Mouse (Mus musculus) stomach, embryonic 16.5 days (tissue): ENCODE measurements around the gene Slc35e3. TPM values are rescaled to one million over a fixed set of nuclear protein-coding genes. Genes with fewer than 3 reads are reported as not detected.
A peak's percentile ranks its signal among the peaks of the same experiment; 100 is the strongest.

Experiments
- ATAC-seq: fragments of 200-750 bp; cut with Nextera tagmentation; 2 replicates; pipeline ENCODE4 v1.8.0; 2017; ENCODE audit warnings: moderate number of reproducible peaks, moderate TSS enrichment; ENCODE audit not compliant: insufficient read depth, low FRiP score
- H3K27ac ChIP-seq: fragments of 300-500 bp; sonication (generic); 2 replicates; pipeline ENCODE4 v1.5.1; 2014; ENCODE audit warnings: low read length
- H3K27me3 ChIP-seq: fragments of 300-500 bp; sonication (generic); 2 replicates; pipeline ENCODE4 v1.6.1; 2014; ENCODE audit warnings: low read length, control low read depth, mixed read lengths; ENCODE audit not compliant: control insufficient read depth, insufficient read depth
- H3K36me3 ChIP-seq: fragments of 300-500 bp; sonication (generic); 2 replicates; pipeline ENCODE4 v1.6.1; 2014; ENCODE audit warnings: low read length; ENCODE audit not compliant: control insufficient read depth, insufficient read depth
- H3K4me1 ChIP-seq: fragments of 300-500 bp; sonication (generic); 2 replicates; pipeline ENCODE4 v1.6.1; 2014; ENCODE audit warnings: low read length, control low read depth, mixed read lengths; ENCODE audit not compliant: control insufficient read depth, insufficient read depth
- H3K4me2 ChIP-seq: fragments of 300-500 bp; sonication (generic); 2 replicates; pipeline ENCODE4 v1.6.1; 2014; ENCODE audit warnings: low read depth, low read length, mixed read lengths
- H3K4me3 ChIP-seq: fragments of 300-500 bp; sonication (generic); replicated peaks from 2 replicates; pipeline ENCODE4 v1.5.1; 2014; ENCODE audit warnings: mild to moderate bottlenecking, low read length
- H3K9ac ChIP-seq: fragments of 300-500 bp; sonication (generic); 2 replicates; pipeline ENCODE4 v1.6.1; 2014; ENCODE audit warnings: low read length
- H3K9me3 ChIP-seq: fragments of 300-500 bp; sonication (generic); replicated peaks from 2 replicates; pipeline ENCODE4 v1.6.1; 2016; ENCODE audit warnings: low read length, control low read depth; ENCODE audit not compliant: control insufficient read depth
- WGBS: fragments of 180-500 bp; shearing (Covaris S2); extraction: QIAGEN DNeasy Blood & Tissue Kit; methylation state at CpG from one replicate; pipeline ENCODE4 v1.1.7; 2014; 5-methylcytosine and 5-hydroxymethylcytosine counted together
- polyA plus RNA-seq: library from polyadenylated mRNA; unstranded; fragments of >200 nt; fragmentation: Nextera tagmentation; extraction: Ambion mirVana; gene quantifications from 2 replicates; pipeline ENCODE4 v1.2.1, GENCODE M21; 2015

Slc35e3 gene
- polyA plus RNA-seq, 1 experiment from 2014 or later: 14.2 TPM

GRCm38 (mm10) chr10:117714928-117715500, 31.2 kb downstream of the Slc35e3 start:
- no peak overlapping the region for H3K4me2 ChIP-seq
- 73% methylated on average over 4 of the region's 4 CpGs for WGBS
- no peaks in the 10 kb centered on the region for H3K9me3 ChIP-seq
- H3K36me3 ChIP-seq: no peaks in the 10 kb centered on the region
- no peak overlapping the region for H3K27ac ChIP-seq
- no peak for ATAC-seq
- H3K4me3 ChIP-seq: no peak overlapping the region
- peaks cover 3% of the 10 kb centered on the region; the same call in 1 of the 2 replicates for H3K4me1 ChIP-seq
- no peaks in the 10 kb centered on the region for H3K27me3 ChIP-seq
- no peak overlapping the region for H3K9ac ChIP-seq

DNA sequence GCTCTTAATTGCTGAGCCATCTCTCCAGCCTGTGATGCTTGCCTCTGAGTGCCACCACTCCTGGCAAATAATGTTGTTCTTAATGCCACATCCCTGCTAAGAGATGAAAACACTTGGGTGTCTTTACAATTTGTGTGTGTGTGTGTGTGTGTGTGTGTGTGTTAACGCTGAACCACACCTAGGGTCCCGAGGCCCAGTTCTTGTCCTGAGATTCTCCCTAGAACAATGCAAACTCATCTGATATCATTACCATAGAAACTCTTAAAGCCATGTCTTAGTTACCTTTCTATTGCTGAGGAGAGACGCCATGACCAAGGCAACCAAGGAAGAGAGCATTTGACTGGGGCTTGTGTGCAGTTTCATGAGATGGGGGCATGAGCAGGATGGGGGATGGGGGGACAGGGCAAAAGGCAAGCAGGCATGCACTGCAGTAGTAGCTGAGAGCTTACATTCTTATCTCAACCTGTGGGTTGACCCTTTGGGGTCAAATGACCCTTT, 32.1 kb downstream of the Slc35e3 start:
- H3K27ac ChIP-seq: no peak overlapping the region
- no peaks in the 10 kb centered on the region for H3K36me3 ChIP-seq
- no peak overlapping the region for H3K4me3 ChIP-seq
- peaks cover 5% of the 10 kb centered on the region for H3K4me1 ChIP-seq
- H3K27me3 ChIP-seq: no peaks in the 10 kb centered on the region
- 81% methylated on average over 3 of the region's 3 CpGs for WGBS
- no peaks in the 10 kb centered on the region for H3K9me3 ChIP-seq
- no peak for ATAC-seq
- no peak overlapping the region for H3K4me2 ChIP-seq
- no peak overlapping the region for H3K9ac ChIP-seq

DNA sequence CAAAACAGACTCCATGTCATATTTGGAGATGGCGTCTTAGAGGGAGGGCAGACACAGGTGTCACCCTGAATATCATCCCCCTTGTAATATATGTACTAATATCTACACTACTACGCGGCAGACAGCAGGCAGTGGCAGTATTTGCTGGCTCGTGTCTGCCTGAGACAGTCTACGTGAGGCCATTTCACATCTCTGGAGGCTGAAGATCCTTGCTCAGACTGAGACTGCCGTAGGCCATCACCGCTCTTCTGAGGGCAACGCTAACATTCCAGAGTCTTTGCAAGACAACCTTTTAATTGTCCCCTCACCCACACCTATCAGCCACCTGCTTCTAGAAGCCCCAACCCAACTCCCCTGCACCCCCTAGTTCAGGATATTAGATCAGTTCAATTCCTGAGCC, 32.7 kb downstream of the Slc35e3 start:
- Histone ChIP-seq H3K4me2 (no peak overlapping the region), H3K27me3 (no peaks in the 10 kb centered on the region), H3K4me1 (peaks cover 10% of the 10 kb centered on the region), H3K27ac (no peak overlapping the region), H3K36me3 (no peaks in the 10 kb centered on the region), H3K9ac (no peak overlapping the region), H3K9me3 (no peaks in the 10 kb centered on the region), H3K4me3 (no peak overlapping the region)
- 94% methylated on average over 8 of the region's 8 CpGs for WGBS
- ATAC-seq: no peak

- Histone ChIP-seq H3K9ac (no peak overlapping the region), H3K9me3 (no peaks in the 10 kb centered on the region), H3K27me3 (no peaks in the 10 kb centered on the region), H3K4me1 (peaks cover 10% of the 10 kb centered on the region), H3K27ac (no peak overlapping the region), H3K4me3 (no peak overlapping the region), H3K36me3 (no peaks in the 10 kb centered on the region), H3K4me2 (no peak overlapping the region)
- WGBS: 94% methylated on average over 9 of the region's 9 CpGs
- ATAC-seq: no peak
Measured at GRCm38 (mm10) chr10:117712871-117713270, 33.3 kb downstream of the Slc35e3 start.

DNA sequence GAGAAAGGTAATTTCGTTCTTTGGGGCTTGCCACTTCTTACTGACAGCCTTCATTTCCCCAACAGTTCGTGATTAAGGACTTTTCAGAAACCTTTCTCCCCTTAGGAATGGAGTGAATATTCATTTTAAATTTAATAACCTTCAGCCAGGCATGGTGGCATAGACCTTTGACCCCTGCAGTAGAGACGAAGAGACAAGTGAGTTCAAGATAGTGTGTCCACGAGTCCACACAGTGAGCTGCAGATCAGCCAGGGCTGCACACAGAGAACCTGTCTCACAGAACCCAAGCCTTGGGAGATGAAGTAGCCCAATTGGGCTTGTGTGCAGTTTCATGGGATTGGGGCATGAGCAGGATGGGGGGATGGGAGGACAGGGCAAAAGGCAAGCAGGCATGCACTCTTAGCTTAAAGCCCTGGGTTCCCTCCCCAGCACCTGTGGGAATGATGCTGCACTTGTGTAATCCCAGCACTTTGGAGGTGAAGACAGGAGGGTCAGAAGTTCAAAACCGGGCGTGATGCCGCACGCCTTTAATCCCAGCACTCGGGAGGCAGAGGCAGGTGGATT, 33.9 kb downstream of the Slc35e3 start:
- H3K36me3 ChIP-seq: no peaks in the 10 kb centered on the region
- H3K27me3 ChIP-seq: no peaks in the 10 kb centered on the region
- no peaks in the 10 kb centered on the region for H3K9me3 ChIP-seq
- H3K4me3 ChIP-seq: no peak overlapping the region
- H3K9ac ChIP-seq: no peak overlapping the region
- no peak overlapping the region for H3K4me2 ChIP-seq
- H3K27ac ChIP-seq: no peak overlapping the region
- ATAC-seq: no peak
- 86% methylated on average over 9 of the region's 9 CpGs for WGBS
- H3K4me1 ChIP-seq: peaks cover 7% of the 10 kb centered on the region

DNA sequence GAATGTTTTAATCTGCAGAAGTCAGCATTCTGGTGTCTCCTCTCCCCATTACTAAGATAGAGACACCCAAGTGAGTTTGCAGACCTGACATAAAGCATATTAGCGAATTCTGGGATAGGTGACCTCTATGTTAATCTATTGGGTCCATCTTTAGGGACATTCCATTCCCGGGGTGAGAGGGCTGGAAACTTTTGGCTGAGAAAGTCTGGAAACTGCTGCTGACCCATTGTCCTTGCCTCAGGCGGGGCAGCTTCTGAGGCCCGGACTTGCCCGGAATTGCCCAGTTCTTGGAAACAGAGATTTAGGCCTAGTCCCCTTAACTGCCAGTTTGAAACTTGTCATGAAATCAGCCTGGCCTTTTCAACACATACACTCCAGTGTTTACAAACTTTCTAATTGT, 34.8 kb downstream of the Slc35e3 start:
- Histone ChIP-seq H3K27me3 (no peaks in the 10 kb centered on the region), H3K4me3 (peak overlapping the region; percentile 87), H3K4me2 (peak overlapping the region; percentile 65), H3K4me1 (peaks cover 14% of the 10 kb centered on the region), H3K36me3 (0 out of 2 replicates have a peak, but pooled peaks cover 4% of the 10 kb centered on the region), H3K9me3 (no peaks in the 10 kb centered on the region), H3K9ac (peak overlapping the region; percentile 69), H3K27ac (peak overlapping the region; percentile 54; the same call in 1 of the 2 replicates)
- no peak for ATAC-seq
- 59% methylated on average over 5 of the region's 5 CpGs for WGBS

- Histone ChIP-seq H3K27ac (peak within 1 kb of the TSS; percentile 99), H3K4me1 (peaks cover 14% of the 10 kb centered on the region), H3K9ac (peak within 1 kb of the TSS; percentile 100), H3K4me2 (peak within 1 kb of the TSS; percentile 70), H3K27me3 (no peaks in the 10 kb centered on the region), H3K36me3 (0 out of 2 replicates have a peak, but pooled peaks cover 4% of the 10 kb centered on the region), H3K9me3 (no peaks in the 10 kb centered on the region), H3K4me3 (peak within 1 kb of the TSS; percentile 87)
- under 1% methylated on average over 51 of the region's 52 CpGs for WGBS
- ATAC-seq: peak; percentile 89
Measured at GRCm38 (mm10) chr10:117710604-117711141, 35.5 kb downstream of the Slc35e3 start, which contains the start of gene Mdm2. Mdm2 (minus strand) TSS chr10:117710758.

- H3K27me3 ChIP-seq: no peaks in the 10 kb centered on the region
- H3K9ac ChIP-seq: peak overlapping the region; percentile 100
- peaks cover 14% of the 10 kb centered on the region for H3K4me1 ChIP-seq
- H3K36me3 ChIP-seq: 0 out of 2 replicates have a peak, but pooled peaks cover 4% of the 10 kb centered on the region
- peak overlapping the region; percentile 70 for H3K4me2 ChIP-seq
- H3K4me3 ChIP-seq: peak overlapping the region; percentile 87
- ATAC-seq: peak; percentile 81
- under 1% methylated on average over 71 of the region's 71 CpGs for WGBS
- no peaks in the 10 kb centered on the region for H3K9me3 ChIP-seq
- H3K27ac ChIP-seq: peak overlapping the region; percentile 99
Measured at GRCm38 (mm10) chr10:117709930-117710603, 36.1 kb downstream of the Slc35e3 start.
